Mouse (Mus musculus) urinary bladder, postnatal 14 days (tissue): ENCODE results near the gene Exoc4.

Source experiments
- DNase-seq: peaks from one replicate; pipeline ENCODE4 v3.0.0; 2021; ENCODE audit warnings: low spot score

Exoc4 gene

GRCm38 (mm10) chr6:33248894-33249758, at the start of gene Exoc4:
Gene Exoc4, plus strand, starts transcription at chr6:33249085.
- DNase-seq: peak; percentile 95

GRCm38 (mm10) chr6:33218780-33219179, 30.1 kb upstream of the Exoc4 start:
- no peak for DNase-seq

- DNase-seq: no peak
Observed at GRCm38 (mm10) chr6:33226700-33227099, 22.2 kb upstream of the Exoc4 start.

GRCm38 (mm10) chr6:33227371-33227770, 21.5 kb upstream of the Exoc4 start:
- no peak for DNase-seq

GRCm38 (mm10) chr6:33241250-33241649, 7.6 kb upstream of the Exoc4 start:
- DNase-seq: no peak

- no peak for DNase-seq
Observed at GRCm38 (mm10) chr6:33244546-33244945, 4.3 kb upstream of the Exoc4 start.

GRCm38 (mm10) chr6:33247146-33247545, 1.7 kb upstream of the Exoc4 start:
- DNase-seq: no peak

GRCm38 (mm10) chr6:33247576-33248355, 1.1 kb upstream of the Exoc4 start:
- no peak for DNase-seq

- DNase-seq: no peak
Observed at GRCm38 (mm10) chr6:33256638-33257037, 7.8 kb downstream of the Exoc4 start.

- DNase-seq: no peak
Observed at GRCm38 (mm10) chr6:33257076-33257789, 8.3 kb downstream of the Exoc4 start.

- DNase-seq: no peak
Observed at GRCm38 (mm10) chr6:33259926-33260325, 11.0 kb downstream of the Exoc4 start.

GRCm38 (mm10) chr6:33261606-33262005, 12.7 kb downstream of the Exoc4 start:
- DNase-seq: no peak

- DNase-seq: no peak
Observed at GRCm38 (mm10) chr6:33263950-33264349, 15.1 kb downstream of the Exoc4 start.

- DNase-seq: no peak
Observed at GRCm38 (mm10) chr6:33264388-33264787, 15.5 kb downstream of the Exoc4 start.

- DNase-seq: no peak
Observed at GRCm38 (mm10) chr6:33267571-33267970, 18.7 kb downstream of the Exoc4 start.

- no peak for DNase-seq
Observed at GRCm38 (mm10) chr6:33283523-33283922, 34.6 kb downstream of the Exoc4 start.

- DNase-seq: no peak
Observed at GRCm38 (mm10) chr6:33283936-33284335, 35.1 kb downstream of the Exoc4 start.

GRCm38 (mm10) chr6:33286376-33286775, 37.5 kb downstream of the Exoc4 start:
- no peak for DNase-seq

GRCm38 (mm10) chr6:33294626-33295025, 45.7 kb downstream of the Exoc4 start:
- DNase-seq: no peak

- DNase-seq: no peak
Observed at GRCm38 (mm10) chr6:33297566-33297965, 48.7 kb downstream of the Exoc4 start.

GRCm38 (mm10) chr6:33298768-33299167, 49.9 kb downstream of the Exoc4 start:
- DNase-seq: no peak

GRCm38 (mm10) chr6:33305996-33306395, 57.1 kb downstream of the Exoc4 start:
- DNase-seq: no peak
